Mouse (Mus musculus) lung, postnatal 10 days (tissue): Measurements from ENCODE around the gene Olfr1509.
"Not testable (repeated sequence)": the region's sequence is repeated elsewhere in the genome, so short reads cannot be mapped to it uniquely, and the experiment has no call there.

ENCODE experiments used
- DNase-seq: peaks from one replicate; pipeline ENCODE4 v3.0.0; 2021

Gene Olfr1509

GRCm38 (mm10) chr14:52442690-52443089 lies at the start of gene Olfr1509:
Gene Olfr1509 (plus strand): TSS chr14:52442990.
- DNase-seq = no peak

- no peak for DNase-seq
These were observed 45.5 kb upstream of the Olfr1509 start, which contains the start of gene Olfr1511 for GRCm38 (mm10) chr14:52397279-52397678. Gene Olfr1511 (minus strand): TSS chr14:52397379.

GRCm38 (mm10) chr14:52410142-52410919 lies 32.5 kb upstream of the Olfr1509 start:
- DNase-seq = not testable (repeated sequence)

GRCm38 (mm10) chr14:52414273-52414672 lies 28.5 kb upstream of the Olfr1509 start, which contains the start of gene Olfr1510:
Gene Olfr1510 (minus strand): TSS chr14:52414373.
- no peak for DNase-seq

GRCm38 (mm10) chr14:52427686-52428085 lies 15.1 kb upstream of the Olfr1509 start:
- no peak for DNase-seq

GRCm38 (mm10) chr14:52451138-52451537 lies 8.3 kb downstream of the Olfr1509 start:
- DNase-seq = no peak

- no peak for DNase-seq
These were observed 19.1 kb downstream of the Olfr1509 start for GRCm38 (mm10) chr14:52461928-52462327.

GRCm38 (mm10) chr14:52465738-52466137 lies 22.9 kb downstream of the Olfr1509 start:
- no peak for DNase-seq

- DNase-seq = no peak
These were observed 24.6 kb downstream of the Olfr1509 start, which contains the start of gene Olfr1508 for GRCm38 (mm10) chr14:52467395-52467794. Gene Olfr1508 (minus strand): TSS chr14:52467495.

- no peak for DNase-seq
These were observed 52.7 kb downstream of the Olfr1509 start, which contains the start of gene Olfr1507 for GRCm38 (mm10) chr14:52495516-52495915. Gene Olfr1507 (minus strand): TSS chr14:52495749.
